Mouse (Mus musculus): ENCODE results near the gene Tmc2. TPM values are rescaled to one million over a fixed set of nuclear protein-coding genes. Genes with fewer than 3 reads are reported as not detected.
A peak's percentile ranks its signal among the peaks of the same experiment; 100 is the strongest.

Gene Tmc2
- polyA plus RNA-seq, 1 experiment from 2014 or later: not detected

DNA sequence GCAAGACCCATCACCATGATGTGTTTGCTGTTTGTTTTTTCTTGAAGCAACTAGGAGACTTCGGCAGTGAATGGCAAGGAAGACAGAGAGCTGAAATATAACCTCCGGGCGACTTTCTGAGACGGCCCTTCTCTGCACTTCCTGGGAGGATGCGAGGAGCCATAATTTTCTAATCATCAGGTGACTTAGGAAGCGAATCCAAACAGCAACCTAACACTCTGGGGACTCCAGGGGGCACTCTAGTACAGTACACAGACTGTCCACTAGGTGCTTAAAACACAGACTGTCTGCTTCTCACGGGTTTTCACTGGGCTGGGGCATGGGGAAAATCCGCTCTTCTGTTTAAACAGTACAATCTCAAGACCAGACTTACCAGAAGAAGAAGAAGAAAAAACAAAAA is 96.4 kb downstream of the Tmc2 start:
- Histone ChIP-seq H3K4me1 (peaks cover 39% of the 10 kb centered on the region), H3K4me3 (no peak overlapping the region), H3K27ac (no peak overlapping the region), H3K9me3 (no peaks in the 10 kb centered on the region), H3K36me3 (replicated peaks) (no peaks in the 10 kb centered on the region), H3K27me3 (ENCODE audit: poor library complexity, severe bottlenecking) (peaks cover 45% of the 10 kb centered on the region)
- 24% methylated on average over 8 of the region's 8 CpGs for WGBS
- peak; percentile 48 for DNase-seq (ENCODE audit: extremely low spot score, low spot score)

DNA sequence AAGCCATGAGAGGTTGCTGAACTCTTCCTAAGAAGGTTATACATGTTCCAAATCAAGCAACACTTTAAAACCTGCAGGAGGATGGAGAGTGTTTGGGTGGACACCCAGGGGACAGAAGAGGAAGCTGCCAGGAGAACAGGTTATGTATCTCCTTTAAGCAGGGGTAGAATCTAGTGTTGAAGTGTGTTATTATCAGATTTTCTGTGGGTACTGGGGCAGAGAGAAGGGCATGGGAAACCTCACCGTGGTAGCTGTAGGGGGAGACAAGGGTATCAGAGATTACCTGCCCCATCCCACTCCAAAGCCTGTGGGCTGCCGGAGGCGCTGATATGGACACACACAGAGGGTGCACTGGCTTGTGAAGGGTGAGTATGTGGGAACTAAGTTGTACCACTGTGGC is 98.0 kb downstream of the Tmc2 start:
- no peak for DNase-seq (ENCODE audit: extremely low spot score, low spot score)
- no peak overlapping the region for H3K27ac ChIP-seq
- WGBS: 51% methylated on average over 3 of the region's 3 CpGs
- peaks cover 3% of the 10 kb centered on the region; the same call in 1 of the 2 replicates for H3K36me3 ChIP-seq (replicated peaks)
- H3K4me3 ChIP-seq: no peak overlapping the region
- H3K9me3 ChIP-seq: no peaks in the 10 kb centered on the region
- peaks cover 49% of the 10 kb centered on the region for H3K4me1 ChIP-seq
- H3K27me3 ChIP-seq (ENCODE audit: poor library complexity, severe bottlenecking): peaks cover 61% of the 10 kb centered on the region

DNA sequence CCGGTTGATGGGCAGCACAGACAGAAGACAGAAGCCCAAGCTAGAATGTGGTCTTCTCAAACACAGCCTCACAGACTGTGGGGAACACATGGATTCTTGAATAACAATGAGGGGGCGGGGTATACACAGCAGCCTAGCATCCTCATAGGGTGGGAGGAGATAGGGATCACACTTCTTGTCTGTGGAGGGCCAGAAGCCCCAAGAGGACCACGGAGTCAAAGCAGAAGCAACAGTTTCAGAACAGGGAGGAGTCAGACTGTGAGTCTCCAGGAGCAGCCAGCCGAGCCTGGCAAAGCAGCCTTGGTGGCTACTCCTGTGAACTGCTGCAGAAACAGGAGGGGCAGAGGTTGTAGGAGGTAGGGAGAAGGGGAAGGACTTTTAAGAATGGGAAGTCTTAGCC is 98.5 kb downstream of the Tmc2 start:
- Histone ChIP-seq H3K36me3 (replicated peaks) (peaks cover 8% of the 10 kb centered on the region), H3K27me3 (ENCODE audit: poor library complexity, severe bottlenecking) (peaks cover 66% of the 10 kb centered on the region), H3K4me1 (peaks cover 49% of the 10 kb centered on the region), H3K4me3 (peak overlapping the region; percentile 78; the same call in 1 of the 2 replicates), H3K9me3 (no peaks in the 10 kb centered on the region), H3K27ac (no peak overlapping the region)
- no peak for DNase-seq (ENCODE audit: extremely low spot score, low spot score)
- 9% methylated on average over 4 of the region's 4 CpGs for WGBS

DNA sequence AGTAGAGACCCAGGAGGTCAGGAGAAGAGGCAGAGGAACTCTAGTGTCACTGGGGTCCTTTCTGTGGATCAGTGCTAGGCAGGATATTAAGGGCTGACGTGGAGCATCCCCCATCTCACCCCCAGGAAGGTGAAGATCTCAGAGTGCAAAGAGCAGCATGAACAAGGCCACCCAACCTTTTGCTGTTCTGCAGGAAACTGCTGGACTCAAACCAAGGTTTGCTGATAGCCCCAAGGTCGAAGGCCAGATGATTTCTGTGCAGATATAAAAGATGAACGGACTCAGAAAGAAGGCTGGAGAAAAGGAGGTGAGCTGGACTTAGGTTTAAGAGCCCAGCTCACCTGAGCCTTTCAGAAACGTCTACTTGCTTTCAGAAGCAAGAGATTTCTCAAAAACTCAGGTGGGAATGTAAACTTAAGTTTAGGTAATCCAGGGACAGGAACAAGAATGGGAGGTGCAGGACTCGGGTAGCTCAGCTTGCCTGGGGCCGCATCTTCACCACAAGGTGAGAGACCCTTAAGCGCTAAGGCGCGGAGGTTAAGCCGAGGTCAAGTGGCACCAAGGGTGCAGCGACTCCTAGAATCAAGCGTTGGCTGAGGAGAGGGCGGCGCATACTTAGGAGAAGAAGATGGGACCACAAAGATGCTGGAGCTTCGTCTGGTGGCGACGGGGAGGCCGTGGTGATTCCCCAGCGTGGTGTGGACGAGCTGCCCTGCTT is 99.4 kb downstream of the Tmc2 start:
- Histone ChIP-seq H3K4me3 (peak overlapping the region; percentile 78), H3K9me3 (no peaks in the 10 kb centered on the region), H3K27ac (peak overlapping the region; percentile 88), H3K27me3 (ENCODE audit: poor library complexity, severe bottlenecking) (peaks cover 66% of the 10 kb centered on the region), H3K4me1 (peaks cover 49% of the 10 kb centered on the region), H3K36me3 (replicated peaks) (peaks cover 9% of the 10 kb centered on the region)
- no peak for DNase-seq (ENCODE audit: extremely low spot score, low spot score)
- 7% methylated on average over 20 of the region's 20 CpGs for WGBS

DNA sequence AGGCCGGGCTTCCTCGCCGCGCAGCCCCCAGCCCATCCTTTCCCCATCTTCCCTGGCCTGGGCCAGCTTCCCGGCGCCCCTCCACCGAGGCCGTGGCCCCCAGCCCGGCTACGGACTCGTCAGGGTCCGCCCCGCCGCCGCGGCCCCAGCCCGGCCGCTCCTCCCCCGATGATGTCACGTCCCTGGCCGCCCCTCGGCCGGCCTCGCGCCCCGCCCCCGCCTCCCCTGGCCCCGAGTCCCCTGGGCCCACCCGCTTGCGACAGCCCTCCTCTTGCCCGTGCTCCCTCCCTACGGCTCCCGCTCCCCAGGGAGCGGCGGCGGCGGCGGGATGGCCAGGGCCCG is 99.9 kb downstream of the Tmc2 start, which contains the start of gene Ebf4:
Gene Ebf4, plus strand, starts transcription at position 234 of the 342 bp plus-strand sequence.
- peaks cover 49% of the 10 kb centered on the region for H3K4me1 ChIP-seq
- H3K27me3 ChIP-seq (ENCODE audit: poor library complexity, severe bottlenecking): peaks cover 66% of the 10 kb centered on the region
- peaks cover 9% of the 10 kb centered on the region for H3K36me3 ChIP-seq (replicated peaks)
- peak; percentile 80 for DNase-seq (ENCODE audit: extremely low spot score, low spot score)
- H3K27ac ChIP-seq: peak within 1 kb of the TSS; percentile 88
- WGBS: under 1% methylated on average over 39 of the region's 39 CpGs
- H3K4me3 ChIP-seq: peak within 1 kb of the TSS; percentile 78
- no peaks in the 10 kb centered on the region for H3K9me3 ChIP-seq

DNA sequence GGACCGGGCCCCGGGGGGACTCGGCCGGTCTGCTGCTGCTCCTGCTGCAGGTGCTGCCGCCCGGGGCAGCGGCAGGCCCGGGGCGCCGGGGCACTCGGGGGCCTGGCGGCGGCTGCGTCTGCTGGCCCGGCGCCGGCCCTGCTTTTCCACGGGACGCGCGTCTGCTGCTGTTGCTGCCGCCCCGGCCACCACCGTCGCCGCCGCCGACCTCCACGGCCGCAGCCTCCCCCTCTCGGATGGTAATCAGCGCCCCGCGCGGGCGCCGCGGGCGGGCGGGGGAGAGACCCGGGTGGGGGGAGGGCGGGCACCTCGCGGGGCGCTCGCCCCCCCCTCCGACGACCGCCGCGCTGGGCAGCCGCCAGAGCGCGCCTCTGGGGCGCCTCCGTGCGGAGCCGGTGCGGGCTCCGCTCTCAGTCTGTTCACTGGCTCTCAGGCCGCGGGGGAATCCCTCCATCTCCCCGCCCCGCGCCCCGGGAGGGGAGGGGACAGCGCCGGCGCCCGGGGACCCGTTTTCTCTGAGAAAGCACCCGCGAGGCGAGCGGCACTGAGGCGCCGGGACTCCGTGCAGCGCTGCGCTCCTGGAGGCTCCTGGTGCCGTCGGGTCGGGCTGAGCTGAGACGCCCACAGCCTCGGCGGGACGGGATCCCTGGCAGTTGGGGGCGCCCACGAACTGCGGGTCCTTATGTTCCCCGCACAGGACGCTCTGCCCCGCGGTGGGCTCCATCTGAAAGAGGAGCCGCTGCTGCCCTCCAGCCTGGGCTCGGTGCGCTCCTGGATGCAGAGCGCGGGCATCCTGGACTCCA is 100.5 kb downstream of the Tmc2 start:
- H3K4me1 ChIP-seq: peaks cover 49% of the 10 kb centered on the region
- H3K9me3 ChIP-seq: no peaks in the 10 kb centered on the region
- peaks cover 9% of the 10 kb centered on the region for H3K36me3 ChIP-seq (replicated peaks)
- H3K27me3 ChIP-seq (ENCODE audit: poor library complexity, severe bottlenecking): peaks cover 66% of the 10 kb centered on the region
- peak overlapping the region; percentile 88 for H3K27ac ChIP-seq
- peak; percentile 57 for DNase-seq (ENCODE audit: extremely low spot score, low spot score)
- under 1% methylated on average over 75 of the region's 99 CpGs for WGBS
- H3K4me3 ChIP-seq: peak overlapping the region; percentile 78

DNA sequence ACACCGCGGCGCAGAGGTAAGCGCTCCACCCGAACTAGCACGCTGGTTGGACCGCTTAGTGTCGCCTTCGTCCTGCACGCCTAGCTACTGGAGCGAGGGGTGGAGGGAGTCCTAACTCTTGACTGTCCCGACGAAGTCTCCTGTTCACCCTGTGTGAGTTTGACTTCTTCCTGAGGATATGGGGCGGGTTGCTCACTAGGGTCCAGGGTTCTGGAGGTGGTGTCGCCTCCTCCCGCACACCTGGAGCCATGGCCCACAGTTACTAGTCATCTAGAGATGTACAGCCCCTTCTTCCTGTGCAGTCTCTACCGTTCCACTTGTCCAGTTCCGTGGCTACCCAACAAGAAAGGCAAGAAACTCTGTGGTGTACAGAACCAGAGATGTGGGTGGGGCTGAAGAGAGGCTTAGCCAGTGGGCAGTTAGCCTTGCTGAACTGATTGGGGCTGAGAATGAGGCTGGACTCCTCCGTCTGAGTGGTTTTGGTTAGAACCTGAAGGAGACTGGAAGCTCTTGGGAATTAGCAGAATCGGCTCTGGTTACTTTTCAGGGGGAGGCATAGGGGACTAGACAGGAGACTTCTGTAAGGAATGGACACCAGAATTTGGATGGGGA is 101.2 kb downstream of the Tmc2 start:
- Histone ChIP-seq H3K36me3 (replicated peaks) (peaks cover 9% of the 10 kb centered on the region), H3K27ac (peak overlapping the region; percentile 88), H3K4me1 (peaks cover 47% of the 10 kb centered on the region), H3K9me3 (no peaks in the 10 kb centered on the region), H3K4me3 (peak overlapping the region; percentile 78), H3K27me3 (ENCODE audit: poor library complexity, severe bottlenecking) (peaks cover 66% of the 10 kb centered on the region)
- peak; percentile 35 for DNase-seq (ENCODE audit: extremely low spot score, low spot score)
- WGBS: 2% methylated on average over 20 of the region's 20 CpGs

DNA sequence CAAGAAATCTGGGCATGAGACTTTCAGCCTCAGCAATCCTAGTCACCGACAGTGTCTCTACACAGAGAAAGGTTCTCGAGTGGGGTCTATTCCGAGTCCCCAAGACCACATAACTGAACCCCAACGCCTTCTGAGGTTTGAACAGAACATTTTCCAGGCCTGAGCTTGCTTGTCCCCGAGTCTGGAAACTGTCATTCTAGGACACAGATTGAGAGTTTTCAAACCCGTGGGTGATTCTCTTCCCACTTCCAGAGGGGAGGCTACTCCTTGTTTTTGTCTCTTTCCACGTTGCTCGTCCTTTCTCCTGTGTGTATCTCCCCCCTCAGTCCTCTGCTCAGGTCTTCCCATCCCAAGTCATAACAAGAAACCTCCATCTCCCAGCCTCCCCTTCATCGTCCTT is 102.6 kb downstream of the Tmc2 start:
- Histone ChIP-seq H3K36me3 (replicated peaks) (peaks cover 9% of the 10 kb centered on the region), H3K27ac (no peak overlapping the region), H3K27me3 (ENCODE audit: poor library complexity, severe bottlenecking) (peaks cover 57% of the 10 kb centered on the region), H3K4me1 (peaks cover 50% of the 10 kb centered on the region), H3K9me3 (no peaks in the 10 kb centered on the region), H3K4me3 (no peak overlapping the region)
- no peak for DNase-seq (ENCODE audit: extremely low spot score, low spot score)
- WGBS: 84% methylated on average over 9 of the region's 9 CpGs

DNA sequence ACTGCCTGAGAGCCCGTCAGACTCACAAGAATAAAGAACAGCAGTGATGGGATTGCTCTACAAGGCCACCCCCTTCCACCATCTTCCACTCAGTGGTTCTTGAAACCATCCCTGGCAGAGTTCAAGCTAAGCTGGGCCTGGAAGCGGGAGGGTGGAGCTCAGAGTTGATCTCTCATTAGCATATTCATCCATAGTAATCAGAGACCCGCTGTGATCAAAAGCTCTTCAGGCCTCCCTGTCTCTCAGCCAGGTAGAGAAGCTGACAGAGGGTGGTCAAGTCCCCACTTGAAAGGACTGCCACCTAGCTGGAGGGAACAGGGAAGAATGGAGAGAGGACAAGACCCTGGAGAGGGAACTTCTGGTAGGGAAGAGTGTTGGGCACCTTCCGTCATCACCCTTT is 108.0 kb downstream of the Tmc2 start:
- Histone ChIP-seq H3K27me3 (ENCODE audit: poor library complexity, severe bottlenecking) (peaks cover 5% of the 10 kb centered on the region), H3K27ac (no peak overlapping the region), H3K4me1 (0 out of 2 replicates have a peak, but pooled peaks cover 7% of the 10 kb centered on the region), H3K4me3 (no peak overlapping the region), H3K36me3 (replicated peaks) (peaks cover 48% of the 10 kb centered on the region), H3K9me3 (no peaks in the 10 kb centered on the region)
- 45% methylated on average over 4 of the region's 4 CpGs for WGBS
- no peak for DNase-seq (ENCODE audit: extremely low spot score, low spot score)

Other genes starting within 250 kb of the Tmc2 start
- gene Tgm3, start 182.8 kb upstream of the Tmc2 start, polyA plus RNA-seq (2016; fragmentation: Nextera tagmentation; extraction: Ambion mirVana): not detected in 2 replicates
- not detected in 2 replicates for gene Tgm6, start 82.8 kb upstream of the Tmc2 start, polyA plus RNA-seq (2016; fragmentation: Nextera tagmentation; extraction: Ambion mirVana)
- gene Snrpb, start 15.8 kb upstream of the Tmc2 start, polyA plus RNA-seq (2016; fragmentation: Nextera tagmentation; extraction: Ambion mirVana): 929 and 941 TPM in 2 replicates
- gene Nop56, start 79.2 kb downstream of the Tmc2 start, polyA plus RNA-seq (2016; fragmentation: Nextera tagmentation; extraction: Ambion mirVana): 501 and 511 TPM in 2 replicates
- gene Idh3b, start 89.4 kb downstream of the Tmc2 start, polyA plus RNA-seq (2016; fragmentation: Nextera tagmentation; extraction: Ambion mirVana): 136 and 139 TPM in 2 replicates
- 0.79 and 0.80 TPM in 2 replicates for gene Ebf4, start 100.0 kb downstream of the Tmc2 start, polyA plus RNA-seq (2016; fragmentation: Nextera tagmentation; extraction: Ambion mirVana)
- 36.7 and 41.8 TPM in 2 replicates for gene Cpxm1, start 202.4 kb downstream of the Tmc2 start, polyA plus RNA-seq (2016; fragmentation: Nextera tagmentation; extraction: Ambion mirVana)
- gene Gm28372, start 210.0 kb downstream of the Tmc2 start, polyA plus RNA-seq (2016; fragmentation: Nextera tagmentation; extraction: Ambion mirVana): 0.07 TPM in 1 of 2 replicates, not detected in the other
- gene 1700020A23Rik, start 210.1 kb downstream of the Tmc2 start, polyA plus RNA-seq (2016; fragmentation: Nextera tagmentation; extraction: Ambion mirVana): 0.21 and 0.32 TPM in 2 replicates
- not detected in 2 replicates for gene Tmem239, start 211.3 kb downstream of the Tmc2 start, polyA plus RNA-seq (2016; fragmentation: Nextera tagmentation; extraction: Ambion mirVana)
- 110 and 122 TPM in 2 replicates for gene Vps16, start 229.1 kb downstream of the Tmc2 start, polyA plus RNA-seq (2016; fragmentation: Nextera tagmentation; extraction: Ambion mirVana)
- 11.8 and 12.4 TPM in 2 replicates for gene Pced1a, start 229.5 kb downstream of the Tmc2 start, polyA plus RNA-seq (2016; fragmentation: Nextera tagmentation; extraction: Ambion mirVana)

Data from forebrain, embryonic 10.5 days (tissue).